Mouse (Mus musculus): Measurements from ENCODE around the gene Osbp.

GRCm38 (mm10) chr19:12037727-12038126, 72.0 kb downstream of the Osbp start:
- no peak for TF ChIP-seq CTCF (IDR thresholded peaks at IDR 0.05; ENCODE audit: borderline replicate concordance, insufficient read depth, low read depth, low read length)
- TF ChIP-seq POLR2A (IDR thresholded peaks at IDR 0.05; ENCODE audit: borderline replicate concordance, insufficient read depth, low read length), result no peak
